Mouse (Mus musculus) bone marrow, adult 2 months (tissue): ENCODE measurements around the gene Irx5.

Source experiments
- CTCF ChIP-seq: fragments of 200-500 bp; IDR thresholded peaks from 2 replicates; pipeline ENCODE4 v1.5.1; 2011; ENCODE audit warnings: low read length, control low read depth; ENCODE audit not compliant: control insufficient read depth, insufficient read depth
- POLR2A ChIP-seq: fragments of 200-500 bp; IDR thresholded peaks from 2 replicates; pipeline ENCODE4 v1.6.1; 2011; ENCODE audit warnings: low read depth, mild to moderate bottlenecking, control low read depth, low read length, borderline replicate concordance; ENCODE audit not compliant: control insufficient read depth

DNA sequence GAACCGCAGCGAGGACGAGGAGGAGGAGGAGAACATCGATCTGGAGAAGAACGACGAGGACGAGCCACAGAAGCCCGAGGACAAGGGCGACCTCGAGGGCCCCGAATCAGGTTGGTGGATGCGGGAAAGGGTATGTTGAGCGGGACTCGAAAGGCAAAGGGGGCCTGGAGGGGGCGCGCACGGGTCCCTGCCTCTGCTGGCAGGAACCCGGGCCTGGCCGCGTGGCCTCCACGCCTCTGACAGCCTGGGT is 2.3 kb downstream of the Irx5 start:
- TF ChIP-seq CTCF: no peak
- no peak for TF ChIP-seq POLR2A
